Mouse (Mus musculus) hindbrain, embryonic 15.5 days (tissue): ENCODE measurements around the gene Rin1. TPM values are rescaled to one million over a fixed set of nuclear protein-coding genes. Genes with fewer than 3 reads are reported as not detected.

ENCODE experiments used
- ATAC-seq: fragments of 200-750 bp; cut with Nextera tagmentation; 2 replicates; pipeline ENCODE4 v1.8.0; 2017; ENCODE audit warnings: low read depth, moderate number of reproducible peaks, moderate TSS enrichment; ENCODE audit not compliant: low FRiP score
- H3K27ac ChIP-seq: fragments of 300-500 bp; sonication (generic); replicated peaks from 2 replicates; pipeline ENCODE4 v1.5.1; 2015; ENCODE audit warnings: mild to moderate bottlenecking, inconsistent platforms
- H3K27me3 ChIP-seq: fragments of 300-500 bp; sonication (generic); 2 replicates; pipeline ENCODE4 v1.6.1; 2015; ENCODE audit warnings: control low read depth, inconsistent platforms
- H3K36me3 ChIP-seq: fragments of 300-500 bp; sonication (generic); 2 replicates; pipeline ENCODE4 v1.6.1; 2015; ENCODE audit warnings: control low read depth, inconsistent platforms
- H3K4me1 ChIP-seq: fragments of 300-500 bp; sonication (generic); replicated peaks from 2 replicates; pipeline ENCODE4 v1.6.1; 2015; ENCODE audit warnings: control low read depth, inconsistent platforms
- H3K4me2 ChIP-seq: fragments of 300-500 bp; sonication (generic); 2 replicates; pipeline ENCODE4 v1.6.1; 2015; ENCODE audit warnings: moderate library complexity, mild to moderate bottlenecking, inconsistent platforms
- H3K4me3 ChIP-seq: fragments of 300-500 bp; sonication (generic); 2 replicates; pipeline ENCODE4 v1.5.1; 2015; ENCODE audit warnings: mild to moderate bottlenecking, inconsistent platforms
- H3K9ac ChIP-seq: fragments of 300-500 bp; sonication (generic); 2 replicates; pipeline ENCODE4 v1.6.1; 2015; ENCODE audit warnings: inconsistent platforms
- H3K9me3 ChIP-seq: fragments of 300-500 bp; sonication (generic); 2 replicates; pipeline ENCODE4 v1.6.1; 2016; ENCODE audit warnings: control low read depth, inconsistent platforms
- WGBS: fragments of 180-500 bp; shearing (Covaris S2); methylation state at CpG from one replicate; pipeline ENCODE4 v1.1.7; 2015; 5-methylcytosine and 5-hydroxymethylcytosine counted together
- polyA plus RNA-seq: library from polyadenylated mRNA; unstranded; fragments of >200 nt; fragmentation: Nextera tagmentation; extraction: Ambion mirVana; gene quantifications from 2 replicates; pipeline ENCODE4 v1.2.1, GENCODE M21; 2015

Rin1 gene
- polyA plus RNA-seq, 1 experiment from 2014 or later: 1.1 TPM

GRCm38 (mm10) chr19:5048138-5049056, 1.9 kb upstream of the Rin1 start:
- Histone ChIP-seq H3K36me3 (peaks cover 32% of the 10 kb centered on the region), H3K4me1 (peaks cover 8% of the 10 kb centered on the region), H3K4me2 (no peak overlapping the region), H3K4me3 (no peak overlapping the region), H3K9ac (no peak overlapping the region), H3K9me3 (no peaks in the 10 kb centered on the region), H3K27ac (no peak overlapping the region), H3K27me3 (peaks cover 32% of the 10 kb centered on the region)
- 86% methylated on average over 14 of the region's 14 CpGs for WGBS
- no peak for ATAC-seq

- Histone ChIP-seq H3K27me3 (peaks cover 38% of the 10 kb centered on the region), H3K9me3 (no peaks in the 10 kb centered on the region)
- 70% methylated on average over 6 of the region's 6 CpGs for WGBS
Measured at GRCm38 (mm10) chr19:5049325-5049724, 956 bp upstream of the Rin1 start.

GRCm38 (mm10) chr19:5051031-5051430, 750 bp downstream of the Rin1 start:
- H3K4me1 ChIP-seq: peaks cover 8% of the 10 kb centered on the region
- H3K9ac ChIP-seq: no peak overlapping the region
- H3K27ac ChIP-seq: no peak overlapping the region
- ATAC-seq: no peak
- H3K4me3 ChIP-seq: 0 out of 2 replicates have a peak overlapping the region, but pooled peaks have one; percentile 3
- 9% methylated on average over 17 of the region's 17 CpGs for WGBS
- no peaks in the 10 kb centered on the region for H3K9me3 ChIP-seq
- H3K4me2 ChIP-seq: peak overlapping the region; percentile 16; the same call in 1 of the 2 replicates
- H3K36me3 ChIP-seq: peaks cover 27% of the 10 kb centered on the region
- H3K27me3 ChIP-seq: peaks cover 38% of the 10 kb centered on the region

More at GRCm38 (mm10) chr19:5049325-5049724, 956 bp upstream of the Rin1 start:
- Histone ChIP-seq H3K9ac (no peak overlapping the region), H3K4me3 (no peak overlapping the region), H3K4me1 (peaks cover 8% of the 10 kb centered on the region), H3K27ac (no peak overlapping the region), H3K36me3 (peaks cover 27% of the 10 kb centered on the region), H3K4me2 (no peak overlapping the region)
- ATAC-seq: no peak

- no peak for ATAC-seq
- Histone ChIP-seq H3K4me3 (no peak overlapping the region), H3K9me3 (no peaks in the 10 kb centered on the region), H3K27ac (no peak overlapping the region), H3K9ac (no peak overlapping the region), H3K4me2 (0 out of 2 replicates have a peak overlapping the region, but pooled peaks have one; percentile 16), H3K4me1 (peaks cover 12% of the 10 kb centered on the region), H3K36me3 (peaks cover 24% of the 10 kb centered on the region), H3K27me3 (peaks cover 38% of the 10 kb centered on the region)
- WGBS: 42% methylated on average over 3 of the region's 3 CpGs
Measured at GRCm38 (mm10) chr19:5051515-5051914, 1.2 kb downstream of the Rin1 start.

GRCm38 (mm10) chr19:5052166-5052822, 2.0 kb downstream of the Rin1 start:
- WGBS: 26% methylated on average over 25 of the region's 25 CpGs
- Histone ChIP-seq H3K36me3 (peaks cover 18% of the 10 kb centered on the region; the same call in 1 of the 2 replicates), H3K4me2 (no peak overlapping the region), H3K9me3 (no peaks in the 10 kb centered on the region), H3K4me1 (peaks cover 13% of the 10 kb centered on the region), H3K27ac (no peak overlapping the region), H3K9ac (no peak overlapping the region), H3K4me3 (no peak overlapping the region), H3K27me3 (peaks cover 38% of the 10 kb centered on the region)
- no peak for ATAC-seq

- Histone ChIP-seq H3K4me2 (no peak overlapping the region), H3K4me1 (peaks cover 13% of the 10 kb centered on the region), H3K36me3 (peaks cover 12% of the 10 kb centered on the region; the same call in 1 of the 2 replicates), H3K4me3 (no peak overlapping the region), H3K9me3 (no peaks in the 10 kb centered on the region), H3K27ac (no peak overlapping the region), H3K9ac (no peak overlapping the region), H3K27me3 (peaks cover 38% of the 10 kb centered on the region)
- ATAC-seq: no peak
- 55% methylated on average over 17 of the region's 17 CpGs for WGBS
Measured at GRCm38 (mm10) chr19:5052853-5053252, 2.6 kb downstream of the Rin1 start.

- 17% methylated on average over 9 of the region's 9 CpGs for WGBS
- ATAC-seq: no peak
- H3K9me3 ChIP-seq: no peaks in the 10 kb centered on the region
- H3K4me3 ChIP-seq: no peak overlapping the region
- no peak overlapping the region for H3K9ac ChIP-seq
- peaks cover 43% of the 10 kb centered on the region for H3K27me3 ChIP-seq
- peaks cover 17% of the 10 kb centered on the region for H3K4me1 ChIP-seq
- no peak overlapping the region for H3K27ac ChIP-seq
- peaks cover 3% of the 10 kb centered on the region; the same call in 1 of the 2 replicates for H3K36me3 ChIP-seq
- no peak overlapping the region for H3K4me2 ChIP-seq
Measured at GRCm38 (mm10) chr19:5053909-5054308, 3.6 kb downstream of the Rin1 start.

GRCm38 (mm10) chr19:5056251-5056650, 6.0 kb downstream of the Rin1 start:
- peak; percentile 15; the same call in 1 of the 2 replicates for ATAC-seq
- H3K4me1 ChIP-seq: peaks cover 19% of the 10 kb centered on the region; the same call in 1 of the 2 replicates
- H3K27me3 ChIP-seq: peaks cover 33% of the 10 kb centered on the region
- no peak overlapping the region for H3K27ac ChIP-seq
- no peak overlapping the region for H3K4me3 ChIP-seq
- no peaks in the 10 kb centered on the region for H3K36me3 ChIP-seq
- H3K9ac ChIP-seq: 0 out of 2 replicates have a peak overlapping the region, but pooled peaks have one; percentile 10
- no peaks in the 10 kb centered on the region for H3K9me3 ChIP-seq
- WGBS: 12% methylated on average over 6 of the region's 6 CpGs
- no peak overlapping the region for H3K4me2 ChIP-seq

GRCm38 (mm10) chr19:5057876-5058775, 7.8 kb downstream of the Rin1 start:
- no peak overlapping the region for H3K4me3 ChIP-seq
- H3K9me3 ChIP-seq: no peaks in the 10 kb centered on the region
- H3K4me1 ChIP-seq: peaks cover 19% of the 10 kb centered on the region; the same call in 1 of the 2 replicates
- 29% methylated on average over 16 of the region's 16 CpGs for WGBS
- H3K27ac ChIP-seq: peak overlapping the region; percentile 38; the same call in 1 of the 2 replicates
- no peak for ATAC-seq
- H3K36me3 ChIP-seq: no peaks in the 10 kb centered on the region
- peaks cover 14% of the 10 kb centered on the region; the same call in 1 of the 2 replicates for H3K27me3 ChIP-seq
- no peak overlapping the region for H3K4me2 ChIP-seq
- no peak overlapping the region for H3K9ac ChIP-seq

- Histone ChIP-seq H3K27me3 (0 out of 2 replicates have a peak, but pooled peaks cover 5% of the 10 kb centered on the region), H3K4me3 (no peak overlapping the region), H3K9ac (0 out of 2 replicates have a peak overlapping the region, but pooled peaks have one; percentile 13), H3K27ac (peak overlapping the region; percentile 38; the same call in 1 of the 2 replicates), H3K4me2 (no peak overlapping the region), H3K9me3 (no peaks in the 10 kb centered on the region), H3K36me3 (no peaks in the 10 kb centered on the region), H3K4me1 (peaks cover 19% of the 10 kb centered on the region; the same call in 1 of the 2 replicates)
- peak; percentile 29; the same call in 1 of the 2 replicates for ATAC-seq
- WGBS: 16% methylated on average over 10 of the region's 10 CpGs
Measured at GRCm38 (mm10) chr19:5058801-5059771, 8.8 kb downstream of the Rin1 start.
